Mouse (Mus musculus) frontal cortex, adult (tissue): ENCODE measurements at regions not wholly inside any gene's neighbourhood (a gene's known extent, or its start where the extent isn't known, plus 50 kb on each side); places are given as distances from the start of the nearest gene placed in this dataset.
"Not testable (repeated sequence)": the region's sequence is repeated elsewhere in the genome, so short reads cannot be mapped to it uniquely, and the experiment has no call there.

Experiments
- ATAC-seq: cut with Nextera tagmentation; 2 replicates; pipeline ENCODE4 v1.9.2; 2017; ENCODE audit warnings: mild to moderate bottlenecking, moderate library complexity, mixed read lengths; ENCODE audit not compliant: low TSS enrichment

GRCm38 (mm10) chr3:49686182-49686895 lies 70.8 kb downstream of the Pcdh18 start:
- ATAC-seq, result no peak

DNA sequence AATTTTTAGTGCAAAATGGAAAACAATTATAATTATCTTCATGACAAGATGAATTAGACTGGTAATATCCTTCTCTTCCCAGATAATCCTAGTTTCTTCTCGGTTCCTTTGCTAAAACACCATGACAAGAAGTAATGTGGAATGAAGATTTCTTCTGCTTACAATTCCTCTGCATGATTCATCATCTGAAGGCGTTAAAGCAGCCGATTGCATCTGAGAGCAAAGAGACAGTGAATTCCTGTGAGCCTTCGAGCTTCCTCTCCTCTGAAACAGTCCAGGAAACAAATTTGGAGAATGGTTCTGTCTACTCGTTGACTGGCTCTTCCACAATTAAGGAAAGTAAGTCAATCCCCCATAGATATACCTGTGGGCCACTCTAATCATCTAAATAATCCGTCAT lies 82.2 kb downstream of the Pcdh18 start:
- peak; percentile 99 for ATAC-seq

GRCm38 (mm10) chr3:49672685-49673184 lies 84.4 kb downstream of the Pcdh18 start:
- ATAC-seq, result peak; percentile 35; the same call in 1 of the 2 replicates

DNA sequence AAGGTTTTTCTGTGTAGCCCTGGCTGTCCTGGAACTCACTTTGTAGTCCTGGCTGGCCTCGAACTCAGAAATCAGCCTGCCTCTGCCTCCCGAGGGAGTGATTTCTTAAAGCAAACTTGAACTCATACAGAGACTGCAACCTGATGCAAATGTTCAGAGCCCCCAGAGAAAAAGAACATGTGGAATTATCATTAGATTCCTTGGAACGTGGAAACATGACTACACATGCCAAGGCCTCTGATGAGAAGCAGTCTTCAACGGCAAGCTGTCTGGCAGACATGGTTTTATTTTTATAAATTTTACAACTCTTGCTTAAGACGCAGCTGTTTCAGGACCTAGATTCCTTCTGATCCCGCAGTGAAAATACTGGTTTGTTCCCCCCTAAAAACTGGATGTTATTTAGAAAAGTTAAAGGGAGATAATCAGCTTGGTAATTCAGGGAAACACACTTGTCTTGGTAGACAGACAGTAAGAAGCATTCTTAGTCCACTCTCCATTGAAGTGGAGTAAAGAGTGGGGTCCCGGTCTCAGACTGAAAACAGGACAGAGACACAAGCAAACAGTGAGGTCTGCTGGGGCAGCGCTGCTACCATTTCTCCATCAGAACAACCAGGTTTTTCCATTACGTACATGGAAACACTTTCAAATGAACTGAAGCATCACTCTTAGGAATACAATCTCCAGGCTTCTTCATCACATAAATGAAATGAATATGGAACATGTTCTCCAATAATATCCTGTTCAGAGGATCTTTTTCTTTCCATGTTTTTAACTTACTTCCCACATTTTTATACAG lies 89.4 kb downstream of the Pcdh18 start:
- no peak for ATAC-seq

DNA sequence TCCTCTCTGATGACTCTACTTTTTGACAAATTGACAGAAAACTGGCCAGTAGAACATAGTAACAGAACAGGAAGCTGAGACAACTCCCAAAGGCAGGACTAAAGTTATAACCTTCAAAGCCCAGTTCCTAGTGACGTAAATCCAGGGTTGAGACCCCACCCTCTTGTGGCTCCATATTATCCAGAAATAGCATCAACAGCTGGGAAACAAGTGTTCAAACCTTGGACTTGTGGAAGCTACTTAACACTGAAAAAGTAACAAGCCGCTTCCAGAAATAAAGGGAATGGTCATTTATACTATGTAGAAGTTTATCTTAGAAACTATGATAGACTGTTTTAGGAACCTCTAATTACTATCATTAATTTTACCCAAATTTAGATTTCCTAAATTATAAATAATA lies 90.6 kb downstream of the Pcdh18 start:
- ATAC-seq, result no peak

DNA sequence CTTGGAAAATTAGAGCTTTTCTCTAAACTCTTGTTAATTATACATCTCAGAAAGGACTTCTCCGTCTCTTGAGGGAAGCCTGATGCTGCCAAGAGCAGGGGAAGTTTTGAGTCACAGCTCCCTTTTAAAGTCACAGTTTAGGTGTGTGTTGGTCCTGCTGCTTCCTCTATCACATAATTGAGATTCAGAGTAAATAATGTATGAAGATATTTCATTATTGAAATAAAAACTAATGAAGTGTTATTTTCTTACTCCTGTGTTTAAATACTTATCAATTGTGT lies 108.3 kb downstream of the Pcdh18 start:
- ATAC-seq, result no peak

GRCm38 (mm10) chr3:49648040-49648894 lies 108.9 kb downstream of the Pcdh18 start:
- ATAC-seq, result peak; percentile 31; the same call in 1 of the 2 replicates

- ATAC-seq, result no peak
These were observed 112.1 kb downstream of the Pcdh18 start for GRCm38 (mm10) chr3:49644993-49645392.

GRCm38 (mm10) chr3:49643871-49644270 lies 113.3 kb downstream of the Pcdh18 start:
- no peak for ATAC-seq

GRCm38 (mm10) chr3:49641966-49642758 lies 115.0 kb downstream of the Pcdh18 start:
- ATAC-seq, result peak; percentile 85

GRCm38 (mm10) chr3:49641411-49641810 lies 115.7 kb downstream of the Pcdh18 start:
- ATAC-seq, result no peak

- ATAC-seq, result peak; percentile 95
These were observed 118.5 kb downstream of the Pcdh18 start for GRCm38 (mm10) chr3:49638601-49639000.

- ATAC-seq, result no peak
These were observed 120.4 kb downstream of the Pcdh18 start for GRCm38 (mm10) chr3:49636676-49637075.

- no peak for ATAC-seq
These were observed 164.2 kb downstream of the Pcdh18 start for GRCm38 (mm10) chr3:49592706-49593451.

DNA sequence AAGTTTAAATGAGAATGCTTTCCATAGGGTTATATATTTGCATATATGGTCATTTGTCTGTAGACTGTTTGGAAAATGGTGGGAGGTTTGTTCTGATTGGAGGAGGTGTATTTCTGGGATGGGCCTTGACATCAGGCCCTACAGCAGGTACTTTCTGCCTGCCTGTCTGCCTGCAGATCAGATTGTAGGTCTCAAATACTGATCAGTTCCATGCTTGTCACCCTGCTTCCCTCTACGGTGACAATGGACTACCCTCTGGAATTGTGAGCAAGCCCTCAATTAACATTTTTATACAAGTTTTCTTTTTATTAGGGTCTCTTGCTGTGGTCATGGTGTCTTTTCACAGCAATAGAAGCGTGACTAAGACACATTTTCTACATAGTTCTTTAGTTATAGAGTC lies 166.9 kb downstream of the Pcdh18 start:
- ATAC-seq, result no peak

DNA sequence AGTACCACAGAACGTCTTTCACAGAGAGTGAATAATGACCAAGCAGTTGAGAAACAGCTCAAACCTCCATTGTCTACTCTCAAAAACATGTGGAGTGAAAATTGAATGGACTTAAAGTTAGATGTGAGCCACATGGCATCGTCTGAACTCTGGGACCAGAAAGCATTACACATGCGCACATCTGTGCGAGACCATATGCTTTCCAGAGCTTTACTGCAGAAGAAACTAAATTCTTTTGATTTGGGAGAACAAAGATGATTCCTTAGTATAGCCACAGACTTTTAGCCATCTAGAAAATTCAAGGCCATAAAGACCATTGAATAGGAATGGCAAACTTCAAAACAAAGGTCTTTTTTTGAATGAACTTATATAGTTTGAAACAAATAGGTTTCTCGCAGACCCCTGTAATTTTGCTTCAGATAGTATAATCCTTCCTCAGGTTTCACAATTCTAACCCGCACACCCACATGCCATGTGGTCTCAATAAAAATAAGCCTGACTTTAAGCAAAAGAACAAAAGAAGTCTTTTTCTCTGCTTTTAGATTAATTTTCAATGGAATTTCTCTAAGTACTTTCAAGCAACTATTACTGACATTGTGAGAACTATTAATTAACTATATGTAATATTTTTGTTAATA lies 170.5 kb downstream of the Pcdh18 start:
- no peak for ATAC-seq

GRCm38 (mm10) chr3:49585962-49586361 lies 171.2 kb downstream of the Pcdh18 start:
- not testable (repeated sequence) for ATAC-seq

DNA sequence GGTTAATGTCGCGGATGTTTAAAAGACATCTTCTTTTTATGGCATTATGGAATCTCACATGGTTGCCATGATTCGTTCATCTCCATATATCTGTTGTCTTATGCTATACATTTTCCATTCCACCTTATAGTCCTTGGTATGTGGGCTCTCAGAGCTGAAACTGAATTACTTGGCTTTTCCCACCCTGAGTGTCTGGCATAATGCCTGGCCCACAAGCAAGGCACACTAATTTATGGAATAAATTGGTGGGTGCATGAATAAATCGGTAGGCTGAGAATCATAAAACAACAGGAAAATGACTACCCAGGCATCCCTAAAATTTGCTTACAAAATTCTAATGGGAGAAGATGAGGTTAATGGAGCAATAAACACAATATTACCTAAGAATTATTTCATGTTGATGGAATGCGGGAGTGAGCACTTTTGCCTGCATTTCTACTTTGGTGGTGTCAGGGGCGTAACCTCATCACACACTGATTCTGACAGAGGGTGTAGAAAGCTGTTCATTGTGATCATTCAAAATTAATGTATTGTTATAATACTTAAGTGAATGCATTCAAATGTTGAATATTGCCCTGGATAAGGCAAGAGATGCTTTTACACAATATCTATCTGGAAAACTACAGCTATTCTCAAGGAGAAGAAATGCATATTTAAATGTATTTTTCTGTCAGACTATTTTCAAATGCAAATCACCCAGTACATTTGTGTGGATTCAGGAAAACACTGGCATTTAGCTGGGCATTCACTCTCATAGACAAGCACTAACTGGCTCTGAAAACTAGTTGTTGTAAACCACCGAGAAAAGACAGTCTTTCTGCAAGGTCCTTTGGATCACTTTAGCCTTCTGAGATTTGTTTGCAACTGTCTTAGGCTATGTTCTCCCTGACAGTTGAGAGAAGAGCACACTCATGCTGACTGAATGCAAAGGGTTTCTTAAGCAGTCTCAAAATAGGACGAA lies 190.1 kb downstream of the Pcdh18 start:
- ATAC-seq, result no peak

GRCm38 (mm10) chr3:49527642-49528041 lies 229.5 kb downstream of the Pcdh18 start:
- ATAC-seq, result no peak
